Comparison of ENCODE assay signal across 9 mouse cellular contexts in genomic region chr15:6259957-6260740, GRCm38 (mm10). TPM values are rescaled to one million over a fixed set of nuclear protein-coding genes. Genes with fewer than 3 reads are reported as not detected.
DNase-seq lines count a peak whose midpoint lies in the region; ATAC-seq lines count a peak whose summit lies in the region.
"Had no signal": no experiment of that assay in that cellular context is flagged by ENCODE, and none has a peak within 500 bp of the region (broad histone marks: within the 10 kb centered on the region; RNA-seq: fewer than 3 reads in every experiment).

No protein-coding gene starts in this region.

- no peak overlapping the region for H3K9ac ChIP-seq in liver, embryonic 15.5 days

- H3K4me3 ChIP-seq in liver, embryonic 15.5 days (replicated peaks): no peak overlapping the region

- H3K36me3 ChIP-seq in liver, embryonic 15.5 days (replicated peaks): no peaks in the 10 kb centered on the region

- intact Hi-C loops in heart, postnatal 14 days (cut with DNase I): loop anchor here (5.0 kb wide), 1 partner anchor 127 kb away; no protein-coding TSS in a partner anchor
- intact Hi-C loops in gastrocnemius, postnatal 14 days (cut with DNase I; ENCODE audit: low total_unique reads): no loop called here

- H3K27me3 ChIP-seq in liver, embryonic 15.5 days: no peaks in the 10 kb centered on the region

- no peak overlapping the region for H3K4me2 ChIP-seq in liver, embryonic 15.5 days

- H3K4me1 ChIP-seq in liver, embryonic 15.5 days (replicated peaks): 0 out of 2 replicates have a peak, but pooled peaks cover 5% of the 10 kb centered on the region

- 22% methylated on average over 3 of the region's 3 CpGs for WGBS in liver, embryonic 15.5 days (ENCODE audit: insufficient replicate concordance)

- H3K9me3 ChIP-seq in liver, embryonic 15.5 days (replicated peaks): no peaks in the 10 kb centered on the region

- H3K27ac ChIP-seq in liver, embryonic 15.5 days (replicated peaks): no peak overlapping the region

- peak; percentile 54 for ATAC-seq in liver, embryonic 15.5 days (ENCODE audit: insufficient read depth)

- peak; percentile 97 for DNase-seq in heart, adult 11 months
- DNase-seq in heart, postnatal 14 days: no peak
- peak; percentile 72 for DNase-seq in embryo, embryonic 10 days (ENCODE audit: low spot score)
- DNase-seq in heart, postnatal 4 days: peak; percentile 18
- DNase-seq in cerebellum, adult 8-10 months: no peak
- no peak for DNase-seq in gastrocnemius, postnatal 14 days
- DNase-seq in frontal cortex, postnatal 14 days (ENCODE audit: low spot score in 2 of 2): no peak
- DNase-seq: right cerebral cortex, postnatal 14 days had no signal

RNA-seq across cellular contexts. Expression of gene Dab2, which starts 39.4 kb away (rescaled TPM):
- 10 to 100 TPM; 40.2 to 42.8 TPM for total RNA-seq in heart, postnatal 14 days (2021)
- total RNA-seq in heart, postnatal 4 days (2021): 10 to 100 TPM; 45.2 to 49.0 TPM
- 7.9 and 8.4 TPM in 2 replicates for polyA plus RNA-seq in liver, embryonic 15.5 days (2015; fragmentation: Nextera tagmentation; extraction: Ambion mirVana)
- total RNA-seq in gastrocnemius, postnatal 14 days (2021): 10 to 100 TPM; 19.5 to 31.1 TPM

Comparison
In these comparisons a context has a peak if more than half of its experiments do, and no peak if none do; other contexts are left out.
1. DNase-seq: peak in heart, adult 11 months (single experiment), embryo, embryonic 10 days (single experiment) and heart, postnatal 4 days (single experiment); none in heart, postnatal 14 days (0 of 2), cerebellum, adult 8-10 months (single experiment), gastrocnemius, postnatal 14 days (single experiment) and frontal cortex, postnatal 14 days (0 of 2).